Mouse (Mus musculus) gastrocnemius, postnatal 25 days (tissue): ENCODE measurements around the gene Pnpla3. TPM values are rescaled to one million over a fixed set of nuclear protein-coding genes. Genes with fewer than 3 reads are reported as not detected.
"Not testable (repeated sequence)": the region's sequence is repeated elsewhere in the genome, so short reads cannot be mapped to it uniquely, and the experiment has no call there.

Experiments
- DNase-seq: peaks from one replicate; pipeline ENCODE4 v3.0.0; 2022
- long read RNA-seq, 2 experiments: library from polyadenylated mRNA; stranded (forward); transcript quantifications; one replicate each; pipeline ENCODE4 v2.0.0; 2021
- total RNA-seq, 2 experiments: library from RNA; stranded (reverse); gene quantifications; 1 replicate in 1 of 2; 2 replicates in 1 of 2; pipeline ENCODE4 v1.2.3; 2021

Gene Pnpla3
- total RNA-seq = 10 to 100 TPM in 1 of 2 experiments, 1 to 10 TPM in 1; 6.7 to 12.8 TPM
- long read RNA-seq, experiment 1, partial matches to known transcripts = 1 of 3 reads
- long read RNA-seq, experiment 1, other reads (novel, unspliced or antisense) = 1 of 3 reads
- long read RNA-seq, experiment 2, partial matches to known transcripts = 1 of 8 reads
- long read RNA-seq, experiment 2, other reads (novel, unspliced or antisense) = 7 of 8 reads

DNA sequence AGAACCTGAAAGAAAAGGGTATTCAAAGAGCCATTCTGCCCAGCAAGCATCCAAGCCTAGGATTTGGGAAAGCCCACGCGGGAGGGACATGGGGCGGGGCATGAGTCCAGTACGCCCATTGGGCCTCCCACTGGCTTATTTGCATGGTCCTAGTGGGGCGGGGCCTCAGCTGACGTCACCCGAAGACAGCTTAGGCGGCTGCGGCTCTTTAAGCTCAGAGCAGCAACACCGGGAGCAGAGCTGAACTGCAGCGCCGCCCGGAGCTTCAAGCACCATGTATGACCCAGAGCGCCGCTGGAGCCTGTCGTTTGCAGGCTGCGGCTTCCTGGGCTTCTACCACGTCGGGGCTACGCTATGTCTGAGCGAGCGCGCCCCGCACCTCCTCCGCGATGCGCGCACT is at the start of gene Pnpla3:
TSS of gene Pnpla3 (plus strand) at position 238 of the 400 bp plus-strand sequence.
- DNase-seq = peak; percentile 93

DNA sequence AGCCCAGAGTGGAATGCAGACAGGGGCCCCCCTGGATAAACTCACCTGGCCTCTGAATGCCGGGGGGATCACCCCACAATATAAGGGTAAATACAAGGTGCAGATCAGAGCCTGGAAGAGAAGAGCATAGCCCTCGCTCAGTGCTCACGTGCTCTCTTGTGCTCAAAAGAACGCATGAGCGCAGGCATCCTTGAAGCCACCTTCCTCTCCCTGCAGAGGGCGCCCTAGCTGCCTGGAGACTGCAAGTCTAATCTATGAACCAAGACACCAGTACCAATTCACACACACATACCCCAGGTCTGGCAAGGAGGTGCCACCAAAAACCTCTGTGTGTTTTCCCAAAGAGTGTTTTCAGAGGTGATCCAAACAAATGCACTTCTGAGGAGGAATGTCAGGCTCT is 47.0 kb upstream of the Pnpla3 start:
- DNase-seq = no peak

DNA sequence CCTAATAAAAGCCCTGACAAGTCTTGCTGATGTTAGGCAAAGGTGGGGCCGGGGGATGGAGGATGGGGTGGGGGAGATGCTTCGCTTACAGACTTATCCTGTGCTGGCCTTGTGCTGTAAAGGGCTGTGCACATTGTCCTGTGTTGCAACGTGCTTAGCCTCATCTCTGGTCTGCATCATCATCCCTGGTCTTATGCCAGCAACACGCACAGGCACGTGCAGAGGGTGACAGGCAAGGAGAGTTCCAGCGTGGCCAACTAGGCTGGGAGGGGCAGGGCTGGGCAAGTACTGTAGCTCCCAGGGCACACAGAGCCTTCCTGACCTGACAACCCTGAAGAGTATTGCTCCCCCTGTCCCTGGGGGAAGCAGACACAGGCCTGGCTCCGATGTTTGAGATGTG is 46.6 kb upstream of the Pnpla3 start:
- DNase-seq = no peak

DNA sequence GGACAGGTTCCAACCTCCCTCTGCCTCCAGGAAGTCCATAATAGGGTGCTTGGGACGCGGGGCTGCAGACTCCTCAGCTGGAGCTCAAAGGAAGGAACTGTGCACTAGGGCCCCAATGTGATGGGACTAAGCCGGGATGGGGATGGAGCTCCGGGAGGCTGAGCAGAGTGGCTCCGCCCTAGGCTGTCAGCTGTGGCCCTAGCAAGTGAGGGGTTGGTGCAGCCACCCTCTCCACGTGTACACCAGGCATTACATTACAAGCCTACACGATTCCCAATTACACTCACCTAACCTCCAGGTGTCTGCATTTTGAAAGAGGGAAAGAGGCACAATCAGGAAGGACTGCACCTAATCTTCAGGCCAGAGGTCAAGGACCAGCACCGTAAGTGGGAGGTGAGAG is 44.6 kb upstream of the Pnpla3 start, which contains the start of gene Pnpla5:
TSS of gene Pnpla5 (minus strand) at position 101 of the 400 bp plus-strand sequence.
- no peak for DNase-seq

DNA sequence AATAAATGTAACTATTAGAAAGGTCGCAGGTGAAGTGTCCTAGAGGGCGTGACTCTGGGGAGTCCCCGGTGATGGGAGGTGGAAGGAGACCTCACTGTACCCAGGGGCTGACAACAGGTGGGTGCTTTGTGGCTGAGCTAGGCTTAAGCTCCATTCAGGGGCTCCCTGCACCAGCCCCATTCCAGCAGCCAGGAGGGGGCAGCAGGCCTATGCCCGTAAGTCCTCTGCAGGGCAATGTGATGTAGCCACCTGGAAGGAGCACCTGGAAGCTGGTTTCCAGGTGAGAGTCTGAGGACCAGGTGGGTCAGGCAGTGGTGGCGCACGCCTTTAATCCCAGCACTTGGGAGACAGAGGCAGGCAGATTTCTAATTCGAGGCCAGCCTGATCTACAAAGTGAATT is 43.6 kb upstream of the Pnpla3 start:
- no peak for DNase-seq

DNA sequence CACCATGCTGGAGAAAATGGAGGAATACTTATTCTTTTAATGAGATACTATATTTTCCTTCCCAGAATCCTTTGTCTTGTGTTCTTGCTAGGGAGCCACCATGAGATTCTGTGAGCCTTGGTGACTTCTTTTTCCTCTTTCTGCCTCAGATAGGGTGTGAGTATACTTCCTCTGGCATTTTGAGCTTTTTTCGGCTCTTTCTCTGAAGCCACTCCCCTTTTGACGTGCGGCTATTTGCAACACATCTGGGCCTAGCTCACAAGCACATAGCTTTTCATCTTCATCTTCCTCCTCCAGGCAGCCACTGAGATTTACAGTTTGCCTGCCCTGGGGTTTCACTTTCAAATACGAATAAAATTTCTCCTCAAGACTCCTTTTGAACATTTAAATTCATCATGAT is 41.2 kb upstream of the Pnpla3 start:
- no peak for DNase-seq

DNA sequence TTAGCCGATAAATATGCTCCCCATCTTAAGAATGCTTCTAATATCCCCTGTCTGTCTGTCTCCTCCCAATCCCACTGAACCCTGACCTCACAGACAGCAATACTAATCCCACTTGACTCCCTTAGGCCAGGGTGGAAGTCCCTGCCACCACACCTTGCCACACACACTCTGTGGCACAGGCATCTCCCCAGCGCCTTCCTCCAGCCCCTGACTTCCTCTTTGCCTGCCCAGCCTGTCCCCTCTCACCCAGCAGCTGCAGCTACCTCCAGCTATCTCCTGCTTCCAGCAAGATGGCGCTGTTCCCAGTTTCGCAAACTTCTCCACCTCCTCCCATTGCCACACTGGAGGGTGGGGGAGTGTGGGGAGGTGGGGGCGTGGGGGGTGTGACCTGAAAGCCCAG is 40.8 kb upstream of the Pnpla3 start:
- DNase-seq = no peak

DNA sequence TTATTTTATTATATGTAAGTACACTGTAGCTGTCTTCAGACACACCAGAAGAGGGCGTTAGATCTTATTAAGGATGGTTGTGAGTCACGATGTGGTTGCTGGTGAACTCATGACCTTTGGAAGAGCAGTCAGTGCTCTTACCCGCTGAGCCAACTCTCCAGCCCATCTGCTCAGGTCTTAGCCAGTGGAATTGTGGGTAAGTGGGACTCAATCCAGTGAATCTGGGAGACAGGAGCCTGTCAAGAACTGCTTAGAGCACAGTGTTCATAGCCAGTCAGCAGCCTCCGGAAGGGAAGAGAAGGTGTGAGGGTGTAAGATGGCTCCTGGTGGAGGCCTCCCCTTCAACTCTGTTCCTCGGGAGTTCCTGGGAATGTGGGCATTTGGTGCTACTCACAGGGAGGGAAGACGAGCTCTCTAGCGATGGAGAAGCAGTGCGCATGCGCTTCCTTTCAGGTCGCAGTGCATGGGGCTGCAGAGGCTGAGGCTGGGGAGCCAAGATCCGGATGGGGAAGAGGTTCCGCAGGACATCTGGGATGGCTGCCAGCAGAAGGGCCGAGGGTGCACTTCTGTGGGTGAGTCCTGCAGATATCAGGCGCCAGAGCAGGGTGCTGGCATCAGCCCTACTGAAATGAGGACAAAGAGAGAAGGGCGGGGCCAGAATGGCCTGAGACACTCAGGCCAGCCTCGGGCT is 36.4 kb upstream of the Pnpla3 start:
- peak; percentile 26 for DNase-seq

DNA sequence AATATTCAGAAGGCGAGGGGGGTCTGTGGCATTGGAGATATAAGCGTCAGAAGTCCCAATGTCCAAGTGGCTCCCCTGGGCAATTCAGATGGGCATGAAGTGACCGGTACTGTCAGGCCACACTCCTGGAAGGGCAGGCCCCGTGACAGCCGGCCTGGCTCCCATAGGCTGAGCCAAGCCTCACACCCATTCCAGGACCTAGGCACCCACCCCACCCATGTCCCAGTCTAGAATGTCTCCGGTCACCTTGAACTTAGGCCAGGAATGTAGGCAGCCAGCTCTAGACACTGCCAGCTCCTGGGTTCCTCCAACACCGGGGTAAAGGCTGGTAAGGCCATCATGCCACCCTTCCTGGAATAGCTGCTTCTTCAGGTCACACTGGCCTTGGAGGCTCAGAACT is 35.7 kb upstream of the Pnpla3 start:
- peak; percentile 88 for DNase-seq

DNA sequence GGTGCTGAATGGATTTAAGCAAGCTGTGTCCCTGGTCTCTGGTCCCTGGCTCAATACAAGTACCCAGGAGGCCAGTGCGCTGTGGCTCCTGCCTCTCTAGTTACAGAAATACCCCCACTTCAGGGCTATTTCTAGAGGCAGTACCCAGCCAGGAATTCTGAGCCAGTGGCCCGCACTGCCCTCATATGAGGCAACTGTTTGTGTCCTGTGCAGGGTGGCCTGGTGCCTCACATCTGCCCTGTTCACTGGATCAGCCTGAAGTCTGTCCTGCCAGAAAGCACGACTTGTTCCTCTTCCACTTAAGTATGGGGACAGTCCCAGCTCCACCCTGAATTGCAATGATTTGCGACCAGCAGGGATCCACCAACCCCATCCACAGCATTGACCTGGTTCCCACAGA is 34.2 kb upstream of the Pnpla3 start:
- DNase-seq = peak; percentile 85

DNA sequence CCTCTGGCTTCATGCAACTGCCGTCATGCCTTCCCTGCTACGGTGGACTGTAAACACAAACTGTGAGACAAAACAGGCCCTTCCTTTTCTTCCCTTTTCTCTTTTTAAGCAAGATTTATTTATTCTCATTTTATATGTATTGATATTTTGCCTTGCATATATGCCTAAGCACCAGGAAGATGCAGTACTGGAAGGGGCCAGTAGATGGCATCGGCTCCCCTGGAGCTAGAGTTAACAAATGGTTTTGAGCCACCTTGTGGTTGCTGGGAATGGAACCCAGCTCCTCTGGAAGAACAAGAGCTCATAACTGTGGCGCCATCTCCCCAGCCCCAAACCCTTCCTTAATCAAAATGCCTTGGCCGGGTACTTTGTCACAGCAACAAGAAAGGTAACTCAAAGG is 32.2 kb upstream of the Pnpla3 start:
- DNase-seq = no peak

DNA sequence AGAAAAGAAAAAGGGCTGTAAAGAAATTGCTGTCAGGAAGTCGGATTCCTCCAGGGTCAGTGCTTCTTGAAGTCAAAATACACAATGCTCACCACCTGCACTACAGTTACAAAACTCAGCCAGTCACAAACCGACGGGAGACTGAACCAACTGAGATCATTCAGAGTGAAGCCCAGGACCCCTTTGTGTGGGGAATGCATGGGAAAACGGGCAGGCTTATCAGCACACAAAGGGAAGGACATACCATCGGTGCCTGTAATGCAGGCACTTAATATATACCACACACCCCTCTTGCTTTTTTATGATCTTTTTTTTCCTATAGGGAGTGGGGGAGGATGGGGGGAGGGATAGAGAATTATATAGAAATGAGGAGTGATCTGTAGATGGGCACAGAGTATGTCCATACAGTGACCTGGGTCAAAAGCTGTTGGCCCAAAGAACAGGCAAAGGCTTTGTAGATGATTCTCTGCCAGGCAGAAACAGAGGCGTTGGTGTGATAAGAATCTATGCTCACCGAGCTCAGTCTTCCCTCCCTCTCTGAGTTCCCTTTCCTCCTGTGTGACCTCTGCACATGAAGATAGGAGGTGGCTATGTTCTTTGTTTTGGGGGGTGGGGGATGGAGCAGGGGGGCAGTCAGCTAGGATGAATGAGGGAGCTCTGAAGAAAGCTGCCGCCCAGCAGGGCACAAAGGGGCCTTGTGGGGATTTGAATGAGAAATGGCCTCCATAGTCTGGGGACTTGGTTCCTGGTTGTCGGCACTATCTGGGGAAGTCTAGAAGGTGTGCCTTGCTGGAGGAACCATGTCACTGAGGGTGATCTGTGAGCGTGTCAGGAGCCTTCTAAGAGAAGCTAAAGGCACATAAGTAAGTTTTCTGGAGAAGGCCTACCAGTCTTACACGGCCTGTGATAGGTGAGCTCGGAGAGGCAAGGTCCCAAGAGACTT is 30.9 kb upstream of the Pnpla3 start:
- DNase-seq = no peak

DNA sequence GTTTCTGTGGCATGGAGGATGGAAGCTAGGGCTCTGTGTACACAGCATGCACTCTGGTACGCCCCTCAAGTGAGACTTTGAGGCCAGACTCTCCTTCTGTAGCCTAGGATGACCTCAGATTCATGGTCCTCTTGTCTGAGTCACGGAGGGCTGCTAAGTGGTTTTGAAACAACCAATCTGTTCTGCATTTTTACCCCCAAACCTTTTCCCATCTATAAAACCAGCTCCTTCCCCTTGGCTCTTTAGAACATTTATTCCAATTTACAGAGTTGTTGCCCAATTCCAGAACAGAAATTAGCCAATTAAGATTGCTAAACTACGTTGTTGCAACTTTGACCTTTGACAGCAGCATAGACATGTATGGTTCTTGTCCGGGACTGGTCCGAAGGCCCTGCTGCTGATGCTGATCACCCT is 28.0 kb upstream of the Pnpla3 start:
- no peak for DNase-seq

DNA sequence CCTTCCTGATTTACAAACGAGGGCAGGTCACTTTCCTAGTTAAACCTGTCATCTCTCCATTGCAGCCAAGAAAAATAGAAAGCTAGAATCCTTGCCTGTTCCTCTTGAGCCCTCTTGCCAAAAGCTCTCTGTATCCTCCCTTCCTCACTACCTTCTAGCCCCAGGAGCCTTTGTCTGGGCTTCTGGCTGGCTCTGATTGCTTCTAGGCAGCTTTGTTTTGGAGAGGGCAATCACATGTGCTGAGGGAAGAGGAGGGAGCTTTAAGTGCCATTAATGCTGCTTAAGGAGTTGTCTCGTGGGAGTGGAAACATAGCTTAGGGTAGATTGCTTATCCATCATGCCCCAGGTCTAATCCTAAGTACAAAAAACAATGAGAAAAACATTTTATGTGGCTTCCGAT is 27.5 kb upstream of the Pnpla3 start:
- DNase-seq = no peak

DNA sequence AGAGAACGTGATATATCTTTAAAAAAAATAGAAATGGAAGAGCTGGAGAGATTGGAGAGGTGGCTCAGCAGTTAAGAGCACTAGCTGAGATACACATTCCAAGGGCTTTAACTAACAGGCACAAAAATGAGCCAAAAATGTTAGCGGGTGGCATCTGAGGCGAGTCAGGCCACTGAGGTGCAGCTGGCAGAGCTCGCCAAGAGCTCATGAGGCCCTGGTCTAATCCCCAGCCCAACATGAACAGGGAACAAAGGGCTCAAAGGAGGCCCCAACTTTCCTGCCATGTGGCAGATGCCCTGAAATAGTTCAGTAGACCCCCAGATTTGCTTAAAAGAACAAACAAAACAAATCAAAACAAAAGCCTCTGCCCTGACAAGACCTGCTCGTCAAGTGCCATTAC is 26.7 kb upstream of the Pnpla3 start:
- DNase-seq = no peak

DNA sequence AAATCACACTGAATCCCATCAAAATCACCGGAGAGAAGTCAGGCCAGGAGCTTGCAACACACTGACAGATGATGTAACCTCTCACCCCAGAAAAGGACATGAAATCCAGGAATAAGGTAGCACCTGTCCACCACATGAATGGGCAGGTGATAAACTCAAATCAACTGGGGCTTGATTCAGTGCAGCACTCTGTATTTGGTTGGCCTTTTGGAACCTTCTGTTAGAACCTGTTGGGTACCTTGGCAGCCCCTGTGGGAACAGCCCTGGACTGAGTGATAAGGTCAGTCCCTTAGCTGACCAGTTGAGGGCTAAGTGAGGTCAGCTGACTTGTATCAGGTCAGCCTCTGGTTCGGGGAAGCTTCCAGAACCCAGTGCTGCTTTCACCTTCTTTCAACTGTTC is 11.5 kb upstream of the Pnpla3 start:
- DNase-seq = no peak

DNA sequence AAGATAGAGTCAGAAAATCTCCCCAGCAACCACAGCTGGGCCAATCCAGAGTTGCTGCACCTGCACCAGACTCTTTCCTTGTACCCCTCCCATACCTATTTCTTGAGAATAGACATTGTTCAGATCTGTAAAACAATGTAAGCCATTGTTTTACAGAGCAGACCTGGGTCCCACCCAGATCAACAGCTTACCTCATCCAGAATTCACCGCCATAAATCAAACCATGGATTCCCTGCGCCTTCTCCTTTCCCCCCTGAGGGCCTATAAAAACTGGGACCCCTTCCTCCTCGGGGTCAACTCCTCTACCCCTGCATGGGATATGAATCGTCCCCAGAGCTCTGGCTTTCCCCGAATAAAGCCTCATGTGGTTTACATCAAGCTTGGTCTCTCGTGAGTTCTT is 10.1 kb upstream of the Pnpla3 start:
- DNase-seq = not testable (repeated sequence)

DNA sequence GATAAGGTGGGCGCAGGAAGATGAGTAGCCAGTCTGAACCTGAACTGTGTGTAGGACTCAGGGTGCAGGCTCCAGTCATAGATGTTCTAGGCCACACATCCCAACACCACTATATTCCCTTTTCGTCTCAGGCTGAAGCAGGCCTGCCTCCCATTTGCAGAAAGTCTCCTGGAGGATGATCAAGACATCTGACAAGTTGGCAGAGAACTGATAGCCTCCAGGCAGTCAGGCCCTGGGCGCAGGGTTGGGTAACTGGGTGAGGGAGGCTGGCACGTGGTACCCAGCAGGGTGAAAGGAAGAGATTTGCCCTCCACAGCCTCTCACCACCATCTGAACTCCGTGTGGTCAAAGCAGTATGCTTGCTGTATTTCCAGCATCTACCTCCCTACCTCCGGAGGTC is 5.8 kb upstream of the Pnpla3 start:
- no peak for DNase-seq

DNA sequence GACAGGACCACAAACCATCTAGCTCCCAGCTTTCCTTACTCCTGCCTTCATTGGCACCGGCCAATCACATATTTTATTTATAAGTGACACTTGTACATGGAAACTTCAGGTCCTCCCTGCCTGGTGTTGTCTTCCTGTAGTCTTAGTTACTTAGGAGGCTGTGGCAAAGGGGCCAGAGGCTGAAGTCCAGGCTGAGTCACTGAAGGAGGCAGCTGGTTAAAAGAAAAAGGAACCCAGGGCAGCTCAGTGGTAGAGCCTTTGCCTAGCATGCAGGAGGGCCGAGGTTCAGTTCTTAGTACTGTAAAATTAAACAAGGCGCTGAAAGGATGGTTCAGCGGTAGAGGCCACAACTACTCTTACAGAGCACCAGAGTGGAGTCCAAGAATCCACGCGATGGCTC is 819 bp upstream of the Pnpla3 start:
- no peak for DNase-seq

DNA sequence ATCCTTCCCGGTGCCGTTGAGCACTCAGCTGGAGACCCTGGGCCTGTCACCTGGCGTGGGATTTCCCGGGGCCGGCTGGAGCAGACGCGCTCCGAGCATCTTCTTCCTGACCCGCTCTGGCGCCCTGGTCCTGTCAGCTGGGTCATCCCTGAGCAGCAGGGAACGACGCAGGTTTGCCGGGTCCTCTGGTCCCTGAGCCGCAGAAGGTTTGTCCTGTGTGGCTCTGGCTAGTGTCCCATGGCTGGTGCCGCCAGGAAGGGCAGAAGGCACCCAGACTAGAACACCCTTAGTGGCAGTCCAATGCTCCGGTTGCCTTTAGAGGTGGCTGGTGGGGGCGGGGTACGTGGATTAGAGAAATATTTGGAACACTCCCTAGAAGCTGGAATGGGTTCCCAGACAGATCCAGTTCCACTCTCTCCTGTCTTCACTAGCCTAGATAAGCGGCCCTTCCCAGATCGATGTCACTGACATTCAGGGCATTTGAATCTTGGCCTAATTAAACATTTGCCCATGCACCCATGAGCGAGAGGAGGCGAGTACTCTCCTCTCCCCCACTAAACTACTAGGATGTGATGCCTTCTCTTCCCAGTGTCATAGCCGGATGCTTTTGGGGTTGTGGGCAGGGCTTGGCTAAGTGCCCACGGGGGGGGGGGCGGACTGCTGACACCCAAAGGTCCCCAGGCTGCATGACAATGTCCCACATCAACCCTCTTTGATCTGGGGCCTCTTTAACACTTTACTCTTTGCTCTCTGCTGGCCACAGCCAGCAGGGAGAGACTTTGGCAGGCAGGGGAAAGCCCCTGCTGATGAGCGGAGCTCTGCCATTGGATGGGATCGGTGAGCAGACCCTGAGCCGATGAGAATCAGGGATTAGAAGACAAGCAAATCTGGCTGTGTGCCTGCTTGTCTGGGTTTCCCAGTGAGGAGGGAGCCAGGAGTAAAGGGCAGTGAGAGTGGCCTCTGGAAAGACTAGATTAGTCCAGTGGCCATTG is 829 bp downstream of the Pnpla3 start:
- DNase-seq = peak; percentile 51

DNA sequence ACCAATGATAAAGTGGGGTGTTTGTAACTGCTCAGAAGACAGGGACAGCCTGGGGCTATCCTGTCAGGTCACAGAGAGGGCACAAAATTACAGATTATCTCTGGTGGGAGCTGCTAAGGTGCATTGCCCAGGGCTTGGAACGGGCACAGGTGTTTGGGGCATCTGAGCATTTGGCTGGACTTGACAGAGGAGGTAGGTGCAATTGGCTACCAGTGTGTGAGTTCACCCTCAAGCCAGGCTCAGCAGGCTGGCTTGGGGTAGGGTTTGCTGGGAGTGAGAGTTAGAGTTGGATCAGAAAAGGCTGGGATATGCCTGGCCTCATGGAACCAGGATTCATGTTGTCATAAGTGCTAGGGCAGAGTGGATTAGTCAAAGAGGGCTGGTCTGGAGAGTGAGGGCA is 1.9 kb downstream of the Pnpla3 start:
- no peak for DNase-seq

DNA sequence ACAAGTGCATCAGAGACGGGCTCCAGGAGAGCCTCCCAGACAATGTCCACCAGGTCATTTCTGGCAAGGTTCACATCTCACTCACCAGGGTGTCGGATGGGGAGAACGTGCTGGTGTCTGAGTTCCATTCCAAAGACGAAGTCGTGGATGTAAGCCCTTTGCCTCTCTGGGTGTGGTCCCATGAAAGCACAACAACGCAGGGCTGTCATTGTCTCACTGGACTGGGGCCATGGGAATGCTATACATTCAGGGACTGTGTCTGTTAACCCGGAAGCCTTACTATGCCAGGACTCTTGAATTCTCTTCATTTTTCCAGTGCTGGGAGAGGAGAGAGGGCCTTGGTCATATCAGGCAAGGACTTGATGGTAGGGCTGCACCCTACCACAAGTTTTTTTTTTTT is 3.5 kb downstream of the Pnpla3 start:
- no peak for DNase-seq
